Comparison of ENCODE assay signal across 8 mouse cellular contexts in the genomic region with DNA sequence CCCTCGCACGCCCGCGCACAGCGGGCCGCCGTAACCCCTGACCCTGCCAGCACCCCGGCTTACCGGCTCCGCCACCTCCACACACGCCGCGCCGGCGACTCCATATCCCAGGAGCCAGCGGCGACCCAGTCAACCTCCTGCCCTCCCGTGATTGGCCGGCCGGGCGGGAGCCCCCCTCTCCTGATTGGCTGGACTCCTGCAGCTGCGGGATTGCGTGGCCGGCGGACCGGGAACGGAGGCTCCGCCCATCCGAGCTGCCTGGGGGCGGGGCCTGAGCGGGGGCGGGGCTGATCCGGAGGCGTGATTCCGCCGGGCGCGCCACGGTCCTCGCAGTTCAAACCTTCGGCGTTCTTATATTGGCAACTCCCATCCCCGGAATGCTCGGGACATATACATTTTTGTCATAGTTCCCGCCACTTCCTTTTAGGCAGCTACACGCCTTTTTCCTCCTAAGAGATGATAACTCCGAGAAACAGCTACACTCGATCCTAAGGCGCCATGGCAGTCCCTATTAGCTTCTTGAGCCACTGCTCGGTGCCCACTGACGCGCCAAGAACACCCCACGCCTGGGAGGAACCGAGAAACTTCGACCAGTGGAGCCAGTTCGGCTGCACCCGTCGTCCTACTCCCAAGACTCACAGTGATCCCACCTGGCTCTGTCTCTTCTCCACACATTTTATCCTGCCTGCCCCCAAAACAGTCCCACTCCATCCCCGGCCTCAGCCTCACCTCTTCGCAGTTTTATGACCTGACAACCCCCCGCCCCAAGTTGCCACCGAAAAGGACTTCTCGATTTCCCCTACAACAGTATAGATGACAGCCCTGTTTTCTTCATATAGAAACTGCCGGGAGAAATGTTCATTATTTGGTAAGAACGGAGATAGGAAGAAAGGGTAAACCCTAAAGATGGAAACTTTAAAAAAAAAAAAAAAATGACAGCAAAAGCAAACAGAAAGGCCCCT. TPM values are rescaled to one million over a fixed set of nuclear protein-coding genes. Genes with fewer than 3 reads are reported as not detected.
DNase-seq lines count a peak whose midpoint lies in the region; ATAC-seq lines count a peak whose summit lies in the region.

No protein-coding gene starts in this region.

- peak; percentile 99 for ATAC-seq in hindbrain, embryonic 12.5 days (ENCODE audit: low FRiP score)

- H3K4me3 ChIP-seq in hindbrain, embryonic 12.5 days, result peak overlapping the region; percentile 76

- peaks cover 39% of the 10 kb centered on the region for H3K4me1 ChIP-seq in hindbrain, embryonic 12.5 days

- H3K9me3 ChIP-seq in hindbrain, embryonic 12.5 days (replicated peaks), result no peaks in the 10 kb centered on the region

- no peaks in the 10 kb centered on the region for H3K36me3 ChIP-seq in hindbrain, embryonic 12.5 days

- H3K9ac ChIP-seq in hindbrain, embryonic 12.5 days, result peak overlapping the region; percentile 87

- 1% methylated on average over 65 of the region's 65 CpGs for whole genome bisulfite sequencing in hindbrain, embryonic 12.5 days

- peak overlapping the region; percentile 36; the same call in 1 of the 2 replicates for H3K27ac ChIP-seq in hindbrain, embryonic 12.5 days

- H3K27me3 ChIP-seq in hindbrain, embryonic 12.5 days, result peaks cover 27% of the 10 kb centered on the region

- DNase-seq in MN1 (ENCODE audit: low spot score), result peak; percentile 98
- peak; percentile 96 for DNase-seq in cerebellum, adult 9-10 months
- peak; percentile 93 to 97 for DNase-seq in frontal cortex, adult 2 months (ENCODE audit: extremely low spot score in 1 of 2, low spot score in 1 of 2)
- peak; percentile 92 to 97 for DNase-seq in layer of hippocampus, postnatal 14 days (ENCODE audit: low spot score in 2 of 2)
- peak; percentile 96 for DNase-seq in lung, postnatal 14 days
- peak; percentile 85 for DNase-seq in retina, adult 2 months (ENCODE audit: low read depth, low spot score)
- DNase-seq in thymus, postnatal 36 days, result peak; percentile 93 to 96

- peak overlapping the region; percentile 81 for H3K4me2 ChIP-seq in hindbrain, embryonic 12.5 days (replicated peaks)

RNA-seq across cellular contexts. Expression of a gene that starts 1.2 kb away (rescaled TPM):
- 0.06 TPM in 1 of 2 replicates, not detected in the other for polyA plus RNA-seq in frontal cortex, adult 2 months (2012; rRNA removed)
- 0.12 TPM in 1 of 2 replicates, not detected in the other for polyA plus RNA-seq in hindbrain, embryonic 12.5 days (2016; fragmentation: Nextera tagmentation; extraction: Ambion mirVana)
- total RNA-seq in layer of hippocampus, postnatal 14 days (2021), result not detected

RNA-seq across cellular contexts. Expression of a gene that starts 1.7 kb away (rescaled TPM):
- polyA plus RNA-seq in frontal cortex, adult 2 months (2012; rRNA removed), result 47.1 and 47.7 TPM in 2 replicates
- polyA plus RNA-seq in hindbrain, embryonic 12.5 days (2016; fragmentation: Nextera tagmentation; extraction: Ambion mirVana), result 24.6 and 25.8 TPM in 2 replicates
- total RNA-seq in layer of hippocampus, postnatal 14 days (2021), result 10 to 100 TPM; 61.4 to 65.1 TPM

RNA-seq across cellular contexts. Expression of a gene that starts 45.6 kb away (rescaled TPM):
- 92.5 and 101 TPM in 2 replicates for polyA plus RNA-seq in frontal cortex, adult 2 months (2012; rRNA removed)
- 43.6 and 45.8 TPM in 2 replicates for polyA plus RNA-seq in hindbrain, embryonic 12.5 days (2016; fragmentation: Nextera tagmentation; extraction: Ambion mirVana)
- total RNA-seq in layer of hippocampus, postnatal 14 days (2021), result 10 to 100 TPM; 61.1 to 66.6 TPM

RNA-seq across cellular contexts. Expression of a gene that starts 58.8 kb away (rescaled TPM):
- not detected in 2 replicates for polyA plus RNA-seq in frontal cortex, adult 2 months (2012; rRNA removed)
- polyA plus RNA-seq in hindbrain, embryonic 12.5 days (2016; fragmentation: Nextera tagmentation; extraction: Ambion mirVana), result not detected in 2 replicates
- not detected for total RNA-seq in layer of hippocampus, postnatal 14 days (2021)

Comparison
In these comparisons a context has a peak if more than half of its experiments do, and no peak if none do; other contexts are left out.
1. Peak in every context shown above with its lines: DNase-seq, ATAC-seq, H3K4me3 ChIP-seq and H3K27ac ChIP-seq.